Mouse (Mus musculus) gastrocnemius, adult 18-20 months (tissue): ENCODE data around the gene Top2a. TPM values are rescaled to one million over a fixed set of nuclear protein-coding genes. Genes with fewer than 3 reads are reported as not detected.

Experiments used
- DNase-seq: peaks from one replicate; pipeline ENCODE4 v3.0.0; 2021; ENCODE audit warnings: low spot score
- total RNA-seq, 2 experiments: library from RNA; stranded (reverse); gene quantifications; 2 replicates each; pipeline ENCODE4 v1.2.3; 2021

Top2a gene
- total RNA-seq, 2 experiments from 2014 or later = 0.09 to 0.21 TPM

DNA sequence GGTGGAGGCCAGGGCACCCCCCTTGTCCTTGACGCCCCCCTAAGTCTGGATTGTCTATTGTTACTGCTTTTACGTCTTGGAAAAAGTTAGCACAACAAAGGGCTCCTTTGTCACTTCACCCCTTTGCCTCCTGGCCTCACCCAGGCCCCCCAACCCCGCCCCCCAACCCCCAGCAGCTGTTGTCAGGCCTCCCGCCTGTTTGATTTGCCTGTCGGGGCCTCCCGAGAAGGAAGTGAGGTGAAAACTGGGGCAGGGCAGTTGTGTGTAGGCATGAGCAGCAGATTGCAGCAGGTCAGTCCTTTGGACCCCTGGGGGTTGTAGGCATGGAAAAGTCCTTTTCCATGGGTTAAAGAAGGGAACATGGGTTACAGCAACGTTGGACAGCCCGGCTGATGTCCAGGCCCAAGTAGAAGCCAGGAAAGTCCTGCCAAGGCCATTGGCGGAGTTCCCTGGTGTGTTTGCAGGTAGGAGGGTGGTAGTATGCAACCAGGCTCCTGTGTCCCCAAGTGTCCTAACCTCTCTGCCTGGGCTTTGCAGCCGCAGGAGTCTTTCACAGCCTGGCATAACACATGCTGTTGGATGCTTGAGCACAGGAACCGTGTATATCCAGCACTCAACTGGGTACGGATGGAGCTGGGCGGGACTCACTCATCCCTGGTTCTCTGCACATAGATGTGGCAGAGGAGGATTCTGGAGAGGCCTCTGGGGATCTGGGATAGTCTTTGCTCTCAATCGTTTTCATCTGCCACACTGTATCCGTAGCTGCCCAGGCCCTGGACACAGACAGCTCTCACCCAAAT, 59.2 kb downstream of the Top2a start:
- peak; percentile 69 for DNase-seq

GRCm38 (mm10) chr11:98964201-98964615, 59.8 kb downstream of the Top2a start:
- no peak for DNase-seq

DNA sequence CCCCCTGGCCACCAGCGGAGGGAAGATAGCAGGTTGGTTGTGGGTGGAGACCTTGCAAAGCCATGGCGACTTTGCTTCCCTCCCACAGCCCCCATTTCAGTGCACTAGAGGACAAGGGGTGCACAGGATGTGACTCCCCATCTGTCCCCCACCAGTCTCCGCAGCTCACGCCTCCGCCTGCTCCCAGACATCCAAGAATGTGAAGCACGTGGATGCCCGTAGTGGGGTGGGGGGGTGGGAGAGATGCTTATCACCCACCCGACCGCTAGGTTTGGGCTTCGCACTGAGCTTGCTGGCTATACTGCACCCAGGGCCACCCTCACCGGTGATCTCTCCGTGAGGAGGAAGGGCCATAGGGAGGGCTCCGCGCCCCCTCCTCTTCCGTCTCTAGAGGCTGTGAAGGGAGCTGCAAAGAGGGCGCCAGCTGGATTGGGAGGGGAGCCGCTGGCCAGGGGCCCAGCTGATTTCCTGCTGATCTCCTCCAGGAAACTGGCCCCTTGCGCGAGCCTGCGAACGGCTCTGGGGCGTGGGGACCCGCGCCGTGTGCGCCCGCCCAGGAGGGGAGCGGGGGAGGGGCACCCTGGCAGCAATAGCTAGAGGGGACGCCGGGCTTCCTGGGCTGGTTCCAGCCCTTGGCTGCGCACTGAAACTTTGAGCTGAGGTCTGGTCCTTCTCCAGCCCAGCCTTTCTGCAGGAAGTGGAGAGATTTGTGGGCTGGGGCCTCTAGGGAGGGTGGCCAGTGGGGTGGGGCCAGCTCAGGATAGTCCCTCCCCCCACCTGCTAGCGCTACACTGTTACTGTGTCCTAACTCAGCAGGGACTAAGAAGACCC, 60.6 kb downstream of the Top2a start:
- peak; percentile 76 for DNase-seq

DNA sequence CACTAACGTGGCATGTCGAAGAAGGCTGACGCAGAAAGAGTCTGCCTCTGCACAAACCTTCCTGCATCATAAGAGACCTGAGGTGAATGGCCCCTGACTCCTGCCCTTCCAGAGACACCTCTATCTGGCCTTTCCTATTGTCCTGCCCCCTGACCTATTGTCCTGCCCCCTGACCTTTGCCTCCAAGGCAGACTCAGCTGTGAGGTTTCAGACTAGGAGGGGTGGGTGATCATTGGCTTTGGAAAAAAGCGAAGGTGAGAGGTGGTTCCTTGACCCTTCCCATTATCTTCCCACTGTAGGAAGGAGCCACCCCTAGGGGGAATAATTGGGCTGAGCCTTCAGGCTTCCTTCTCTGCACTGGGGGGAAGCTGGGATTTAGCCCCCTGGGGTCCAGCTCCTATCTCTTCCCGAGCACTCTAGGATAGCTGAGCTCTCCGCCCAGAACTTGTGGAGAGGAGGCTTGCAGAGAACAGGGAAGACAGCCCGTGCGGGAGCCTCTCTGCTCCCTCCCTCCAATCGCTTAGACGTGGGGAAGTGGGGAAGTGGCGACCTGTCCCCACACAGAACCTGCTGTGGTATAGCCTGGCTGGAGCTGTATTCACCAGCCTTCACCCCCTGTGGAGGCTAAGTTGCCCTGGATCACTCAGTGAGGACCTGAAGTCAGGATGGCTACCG, 61.4 kb downstream of the Top2a start:
- no peak for DNase-seq

- no peak for DNase-seq
Measured at GRCm38 (mm10) chr11:98961766-98962165, 62.2 kb downstream of the Top2a start.

DNA sequence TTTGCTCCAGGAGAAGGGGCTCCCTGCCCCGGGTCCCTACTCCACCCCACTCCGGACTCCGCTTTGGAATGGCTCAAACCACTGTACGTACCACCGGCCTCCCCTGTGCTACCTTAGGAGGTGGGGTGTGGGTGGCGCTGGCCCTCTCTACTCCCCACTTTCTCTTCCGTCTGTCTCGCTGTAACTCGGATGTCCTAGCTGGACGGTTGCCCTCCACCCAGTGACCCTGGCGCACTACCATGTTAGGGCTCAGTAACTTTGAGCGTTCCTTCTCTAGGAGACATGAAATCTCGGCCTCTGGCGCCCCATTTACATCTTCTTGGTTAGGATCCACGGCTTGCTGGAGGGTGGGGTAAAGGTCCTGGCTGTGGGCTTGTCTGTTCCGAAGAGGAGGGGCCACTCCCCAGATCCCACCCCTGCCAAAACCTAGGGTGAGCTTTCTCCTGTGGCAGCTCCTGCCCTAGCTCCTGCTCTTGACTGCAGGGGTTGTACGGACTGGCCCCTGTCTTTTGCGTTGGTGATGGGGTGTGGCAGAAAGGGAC, 62.9 kb downstream of the Top2a start:
- no peak for DNase-seq

- DNase-seq = no peak
Measured at GRCm38 (mm10) chr11:98960313-98960906, 63.6 kb downstream of the Top2a start.

GRCm38 (mm10) chr11:98959437-98960312, 64.3 kb downstream of the Top2a start:
- peak; percentile 79 for DNase-seq

DNA sequence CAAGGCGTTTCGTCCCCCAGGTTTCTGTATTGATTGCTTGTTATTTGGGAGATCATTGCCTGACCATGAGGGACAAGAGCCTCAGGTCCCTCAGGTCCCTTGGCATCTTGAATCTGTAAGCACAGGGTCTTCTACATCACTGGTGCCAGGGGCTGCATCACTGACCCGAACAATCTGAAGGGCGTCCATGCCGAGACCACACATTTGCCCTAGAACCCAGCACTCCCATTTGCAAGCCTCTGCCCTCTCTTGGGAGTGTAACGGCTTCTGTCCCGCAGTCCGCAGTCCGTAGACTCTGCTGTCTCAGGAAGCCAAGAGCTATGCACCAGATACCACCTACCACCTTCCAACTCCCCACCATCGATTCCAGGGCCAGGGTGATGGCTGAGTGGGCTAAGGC, 67.6 kb downstream of the Top2a start:
- no peak for DNase-seq

GRCm38 (mm10) chr11:98955707-98956235, 68.2 kb downstream of the Top2a start:
- no peak for DNase-seq

GRCm38 (mm10) chr11:98954801-98955706, 68.9 kb downstream of the Top2a start:
- DNase-seq = no peak

DNA sequence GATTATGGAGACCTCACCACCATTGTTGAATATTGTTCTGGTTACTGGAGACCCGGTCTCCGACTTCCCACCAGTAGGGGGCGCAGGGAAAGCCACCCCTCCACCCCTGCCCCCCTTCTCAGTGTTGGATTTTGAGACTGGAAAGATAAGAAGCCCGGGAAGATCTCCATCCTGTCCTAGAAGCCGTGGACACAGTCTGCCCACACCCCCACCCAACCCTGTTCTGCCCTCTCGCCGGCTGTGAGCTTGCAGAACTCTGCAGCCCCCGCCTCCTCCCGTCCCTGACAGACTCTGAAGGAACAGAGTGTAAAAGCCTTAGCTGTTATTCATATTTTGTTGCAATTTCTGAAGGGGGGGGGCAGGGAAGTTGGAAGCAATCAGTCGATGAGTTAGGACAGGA, 69.6 kb downstream of the Top2a start:
- DNase-seq = peak; percentile 69

DNA sequence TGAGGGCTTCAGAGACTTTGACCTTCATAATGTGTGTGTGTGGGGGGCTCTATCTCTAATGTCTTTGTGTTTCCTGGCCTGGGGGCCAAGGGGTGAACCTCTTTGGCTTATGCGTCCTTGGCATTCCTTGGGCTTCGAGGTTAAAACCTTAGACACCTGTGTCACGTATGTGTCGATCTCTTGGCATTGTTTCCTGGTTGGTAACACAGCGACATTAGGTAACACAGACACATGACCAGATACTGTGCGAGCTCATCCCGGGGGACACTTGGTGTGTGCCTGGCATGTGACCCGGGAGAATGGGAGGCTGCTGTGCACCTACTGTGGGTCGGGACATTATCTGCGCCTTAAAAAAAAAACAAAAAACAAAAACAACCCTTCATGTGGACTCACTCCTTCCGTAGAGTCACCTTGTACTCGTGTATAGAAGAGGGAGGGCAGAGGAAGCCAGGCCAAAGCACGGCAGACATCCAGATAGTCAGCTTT, 70.1 kb downstream of the Top2a start:
- no peak for DNase-seq

GRCm38 (mm10) chr11:98953361-98953760, 70.6 kb downstream of the Top2a start:
- no peak for DNase-seq

DNA sequence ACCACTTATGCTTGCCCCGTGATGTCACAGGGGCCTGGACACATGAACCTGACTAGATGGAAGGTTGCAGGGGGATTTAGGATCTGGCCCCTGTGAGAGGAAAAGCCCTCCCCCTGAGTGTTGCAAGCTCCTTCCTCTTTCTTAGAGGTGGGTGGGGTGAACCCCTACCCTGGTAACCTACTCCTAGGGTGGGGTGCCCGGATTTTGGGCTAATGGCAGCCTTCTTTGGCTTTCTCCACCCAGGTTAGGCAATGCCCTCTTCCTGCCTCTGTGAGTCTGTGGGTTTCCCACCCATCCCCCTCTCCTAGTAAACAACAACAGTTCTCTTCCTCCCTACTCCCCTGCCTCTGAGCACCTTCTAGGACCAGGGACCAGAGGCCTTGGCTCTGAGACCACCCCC, 71.3 kb downstream of the Top2a start:
- DNase-seq = no peak

DNA sequence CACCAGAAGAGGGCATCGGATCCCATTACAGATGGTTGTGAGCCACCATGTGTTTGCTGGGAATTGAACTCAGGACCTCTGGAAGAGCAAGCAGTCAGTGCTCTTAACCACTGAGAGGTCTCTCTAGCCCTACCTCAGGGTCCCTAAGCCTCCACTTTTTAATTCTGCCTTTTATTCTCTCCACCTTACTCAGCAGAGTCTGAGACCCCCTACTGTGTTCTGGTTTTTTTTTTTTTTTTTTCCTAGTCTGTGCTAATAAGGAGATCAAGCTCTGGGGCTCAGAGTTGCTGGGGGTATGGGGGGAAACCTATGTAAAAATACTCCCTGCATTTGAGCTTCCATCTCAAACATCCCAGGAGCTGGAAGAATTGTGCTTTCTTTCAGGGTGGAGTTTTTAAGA, 71.9 kb downstream of the Top2a start:
- no peak for DNase-seq

GRCm38 (mm10) chr11:98951026-98951906, 72.7 kb downstream of the Top2a start:
- DNase-seq = peak; percentile 94

GRCm38 (mm10) chr11:98950484-98950883, 73.5 kb downstream of the Top2a start:
- no peak for DNase-seq
